Mouse (Mus musculus) 3T3-L1 (cell line): ENCODE results near the gene Kcnh3.
A peak's percentile ranks its signal among the peaks of the same experiment; 100 is the strongest.
"Not testable (repeated sequence)": the region's sequence is repeated elsewhere in the genome, so short reads cannot be mapped to it uniquely, and the experiment has no call there.

Source experiments
- DNase-seq: peaks from one replicate; pipeline ENCODE4 v3.0.0-alpha.2; 2015; ENCODE audit warnings: low read depth, low spot score

Gene Kcnh3

DNA sequence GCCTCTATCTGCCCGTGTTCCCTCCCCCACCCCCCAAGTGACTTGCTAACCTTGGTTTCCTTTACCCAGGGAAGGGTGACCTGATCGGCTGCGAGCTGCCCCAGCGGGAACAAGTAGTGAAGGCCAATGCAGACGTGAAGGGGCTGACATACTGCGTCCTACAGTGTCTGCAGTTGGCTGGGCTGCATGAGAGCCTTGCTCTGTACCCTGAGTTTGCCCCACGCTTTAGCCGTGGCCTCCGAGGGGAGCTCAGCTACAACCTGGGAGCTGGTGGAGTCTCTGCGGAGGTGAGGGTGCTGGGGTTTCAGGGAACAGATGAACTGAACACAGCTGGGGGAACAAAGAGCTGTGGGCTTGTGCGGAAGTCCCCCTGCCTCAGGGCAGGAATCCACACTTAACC lies 13.3 kb downstream of the Kcnh3 start:
- no peak for DNase-seq

DNA sequence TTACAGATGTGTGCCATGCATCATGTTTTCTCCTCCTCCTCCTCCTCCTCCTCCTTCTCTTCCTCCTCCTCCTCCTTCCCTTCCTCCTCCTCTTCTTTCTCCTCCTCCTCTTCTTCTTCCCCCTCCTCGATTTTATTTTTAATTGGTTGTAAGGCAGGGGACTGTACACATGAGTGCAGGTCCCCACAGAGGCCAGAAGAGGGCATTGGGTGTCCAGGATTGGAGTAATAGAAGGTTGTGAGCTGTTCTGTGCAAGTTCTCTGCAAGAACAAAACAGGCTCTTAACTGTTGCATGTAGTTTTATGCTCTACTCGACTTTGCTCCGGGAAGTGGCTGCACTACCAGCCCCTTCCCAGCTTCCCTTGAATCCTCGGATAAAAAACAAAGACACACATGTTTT lies 15.5 kb downstream of the Kcnh3 start:
- DNase-seq: peak; percentile 29

DNA sequence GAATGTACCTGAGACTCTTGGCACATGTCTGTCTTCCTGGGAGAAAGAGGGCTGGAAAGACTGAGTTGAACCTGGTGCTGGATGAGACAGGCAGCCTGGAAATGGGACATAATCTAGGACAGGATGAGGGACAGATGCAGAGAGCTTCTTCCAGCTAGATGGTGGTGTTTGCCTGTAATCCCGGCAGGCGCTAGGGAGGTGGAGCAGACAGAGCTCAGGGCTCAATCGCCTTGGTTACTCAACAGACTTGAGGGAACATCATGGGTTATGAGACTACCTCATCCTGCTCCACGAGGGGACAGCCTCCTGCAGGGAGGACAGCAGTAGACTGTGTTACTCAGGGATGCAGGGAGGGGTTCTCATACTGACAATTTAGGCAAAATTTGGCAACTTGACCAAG lies 16.6 kb downstream of the Kcnh3 start:
- DNase-seq: no peak

DNA sequence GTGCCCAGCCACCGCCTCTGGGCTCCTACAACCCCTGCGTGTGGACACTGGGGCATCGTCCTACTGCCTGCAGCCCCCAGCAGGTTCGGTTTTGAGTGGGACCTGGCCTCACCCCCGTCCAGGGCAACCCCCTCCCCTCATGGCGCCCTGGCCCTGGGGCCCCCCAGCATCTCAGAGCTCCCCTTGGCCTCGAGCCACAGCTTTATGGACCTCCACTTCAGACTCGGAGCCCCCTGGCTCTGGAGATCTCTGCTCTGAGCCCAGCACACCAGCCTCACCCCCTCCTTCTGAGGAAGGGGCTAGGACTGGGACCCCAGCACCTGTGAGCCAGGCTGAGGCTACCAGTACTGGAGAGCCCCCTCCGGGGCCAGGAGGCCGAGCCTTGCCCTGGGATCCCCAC lies 17.4 kb downstream of the Kcnh3 start:
- no peak for DNase-seq

DNA sequence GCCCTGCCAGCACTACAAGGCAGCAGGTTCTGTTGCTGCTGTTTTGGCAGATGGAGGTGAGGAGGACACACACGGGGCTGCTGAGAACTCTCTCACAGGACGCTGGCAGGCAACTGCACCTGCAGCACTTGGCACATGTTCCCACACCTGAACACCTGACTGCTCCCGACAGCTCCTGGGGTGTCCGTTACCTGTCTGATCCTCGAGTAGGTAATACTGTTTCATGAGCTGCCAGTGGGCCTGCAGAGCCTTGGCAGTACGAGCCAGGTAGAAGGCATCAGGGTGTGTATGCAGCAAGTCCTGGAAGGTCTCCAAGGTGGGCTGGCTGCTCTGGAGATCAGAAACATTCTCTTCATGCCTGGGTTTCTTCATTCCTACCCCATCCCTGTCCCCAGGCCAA lies 22.1 kb downstream of the Kcnh3 start:
- not testable (repeated sequence) for DNase-seq

DNA sequence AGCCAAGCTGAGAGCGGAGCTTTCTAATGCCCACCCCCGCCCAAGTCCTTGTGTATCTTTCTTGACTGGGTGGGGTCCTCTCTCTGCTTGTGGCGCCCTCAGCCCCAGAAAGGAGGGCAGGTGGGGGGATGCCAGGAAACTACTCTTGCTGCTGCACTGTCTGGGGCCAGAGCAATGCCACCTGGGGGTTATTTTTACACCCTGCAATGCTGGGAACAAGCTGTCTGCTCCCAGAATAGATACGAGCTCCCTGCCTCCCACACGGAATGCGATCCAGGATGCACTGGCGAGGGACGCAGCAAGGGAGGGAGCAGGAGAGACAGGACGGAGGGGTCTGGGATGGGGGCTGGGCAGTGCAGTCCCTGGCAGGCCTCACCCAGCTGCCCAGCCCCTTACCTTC lies 24.3 kb downstream of the Kcnh3 start:
- no peak for DNase-seq

DNA sequence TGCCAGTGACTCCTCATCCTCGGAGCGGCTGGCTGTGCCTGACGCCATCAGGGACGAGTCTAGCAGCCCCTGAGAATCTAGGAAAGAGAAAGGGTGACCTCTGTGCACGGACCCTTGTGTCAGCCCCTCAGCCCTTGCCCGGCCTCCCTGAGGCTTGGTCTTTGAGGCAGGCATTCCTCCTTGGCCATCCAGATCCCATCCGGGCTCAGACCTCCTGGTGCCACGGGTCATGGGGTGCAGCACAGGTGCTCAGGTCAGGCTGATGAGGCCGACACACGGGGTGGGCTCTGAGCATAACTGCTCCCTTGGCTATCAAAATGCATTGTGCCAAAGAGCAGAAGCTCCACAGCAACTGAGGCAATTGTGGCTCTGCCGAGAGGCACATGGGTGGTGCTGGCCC lies 25.3 kb downstream of the Kcnh3 start:
- DNase-seq: no peak

DNA sequence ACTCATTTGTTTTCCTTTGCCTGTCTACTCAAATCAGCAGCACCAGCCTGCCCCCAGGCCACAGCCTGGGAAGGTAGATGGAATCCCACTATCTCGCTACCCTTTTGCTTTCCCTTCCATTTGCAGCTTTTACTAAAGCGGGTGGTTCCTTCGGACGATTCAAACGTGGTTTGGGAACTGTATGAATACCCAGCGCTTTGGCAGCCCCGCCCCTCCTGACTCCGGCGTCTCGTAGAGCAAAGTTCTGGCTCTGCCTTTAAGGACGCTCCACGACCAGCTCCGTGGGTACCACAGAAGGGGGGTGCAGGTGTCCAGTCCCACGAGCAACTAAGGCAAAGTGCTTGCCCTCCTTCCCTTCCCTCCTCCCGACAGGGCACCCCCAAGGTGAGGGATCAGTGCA lies 26.4 kb downstream of the Kcnh3 start:
- DNase-seq: peak; percentile 35

DNA sequence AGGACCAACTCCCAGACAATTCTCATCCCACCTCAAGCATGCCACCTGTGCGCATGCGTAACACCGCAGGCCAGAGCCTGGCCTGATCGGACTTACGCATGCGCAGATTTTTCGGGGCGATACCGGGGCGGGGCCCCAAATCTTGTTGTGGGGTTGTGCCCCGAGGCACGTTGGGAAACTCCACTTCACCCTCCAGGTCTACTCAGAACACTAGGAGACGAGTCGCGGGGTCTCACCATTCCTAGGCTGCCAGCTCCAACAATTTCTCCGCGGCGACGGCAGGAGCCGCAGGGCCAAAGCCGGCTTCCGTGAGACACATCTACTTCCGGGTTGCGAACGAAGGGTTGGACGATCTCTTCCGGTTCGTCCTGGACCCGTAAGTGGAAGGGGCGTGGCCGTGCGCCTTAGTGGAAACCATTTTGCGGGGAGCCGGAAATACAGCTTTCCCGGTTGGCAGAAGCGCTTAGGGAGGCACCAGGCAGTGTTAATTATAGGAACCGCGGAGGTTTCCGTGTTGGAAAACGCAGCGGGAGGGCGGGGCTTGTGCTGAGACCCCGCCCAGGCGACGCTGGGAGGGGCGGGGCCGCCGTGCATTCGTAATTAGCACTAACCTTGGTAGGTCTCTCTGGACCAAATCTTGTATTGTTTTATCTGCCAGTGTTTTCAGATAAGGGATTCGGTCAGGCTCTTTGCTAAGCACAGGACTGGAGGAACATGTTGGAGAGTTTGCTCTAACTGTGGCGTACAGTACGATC lies 27.1 kb downstream of the Kcnh3 start, which contains the start of gene Mcrs1:
Gene Mcrs1 (minus strand): TSS at position 336 of the 755 bp plus-strand sequence.
- DNase-seq: peak; percentile 100

DNA sequence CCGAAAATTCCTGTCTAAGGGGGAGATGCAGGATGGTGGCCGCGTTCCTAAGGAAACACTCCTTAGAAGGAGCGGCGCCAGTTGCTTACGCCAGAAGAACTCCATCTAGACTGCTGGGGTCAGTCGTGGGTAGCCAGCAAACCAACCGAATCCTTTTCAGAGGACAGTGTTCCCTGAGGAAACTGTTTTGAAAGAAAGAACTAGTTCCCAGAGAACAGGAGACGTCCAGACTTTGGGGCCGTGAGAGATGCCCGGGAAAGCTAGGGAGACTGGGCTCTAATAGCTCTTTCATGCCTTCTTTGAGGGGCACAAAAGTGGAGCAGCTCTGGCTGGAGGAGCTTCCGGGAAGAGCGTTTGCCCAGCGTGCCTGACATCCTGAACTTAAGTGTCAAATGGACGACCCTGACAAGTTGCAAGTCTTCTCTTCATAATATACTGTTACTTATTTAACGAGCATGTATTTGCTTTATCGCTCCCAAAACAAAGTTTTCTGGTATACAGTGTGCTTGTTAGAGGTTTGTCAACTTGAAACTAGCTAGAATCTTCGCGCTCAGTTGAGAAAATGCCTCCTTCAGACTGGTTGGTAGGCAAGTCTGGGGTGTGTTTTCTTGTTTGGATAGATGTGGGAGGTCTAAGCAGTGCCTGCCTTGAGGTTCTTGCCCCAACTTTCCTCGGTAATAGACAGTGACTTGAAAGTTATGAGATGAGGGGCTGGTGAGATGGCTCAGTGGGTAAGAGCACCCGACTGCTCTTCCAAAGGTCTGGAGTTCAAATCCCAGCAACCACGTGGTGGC lies 27.9 kb downstream of the Kcnh3 start:
- peak; percentile 88 for DNase-seq

DNA sequence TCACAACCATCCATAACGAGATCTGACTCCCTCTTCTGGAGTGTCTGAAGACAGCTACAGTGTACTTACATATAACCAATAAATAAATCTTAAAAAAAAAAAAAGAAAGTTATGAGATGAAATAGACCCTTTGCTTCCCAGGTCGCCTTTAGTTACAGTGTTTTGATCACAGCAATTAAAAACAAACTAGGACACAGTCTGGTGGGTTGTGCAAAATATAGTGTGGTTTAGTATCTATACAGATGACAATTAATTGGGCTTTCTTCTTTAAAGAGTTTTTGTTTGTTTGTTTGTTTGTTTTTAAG lies 28.5 kb downstream of the Kcnh3 start:
- not testable (repeated sequence) for DNase-seq

DNA sequence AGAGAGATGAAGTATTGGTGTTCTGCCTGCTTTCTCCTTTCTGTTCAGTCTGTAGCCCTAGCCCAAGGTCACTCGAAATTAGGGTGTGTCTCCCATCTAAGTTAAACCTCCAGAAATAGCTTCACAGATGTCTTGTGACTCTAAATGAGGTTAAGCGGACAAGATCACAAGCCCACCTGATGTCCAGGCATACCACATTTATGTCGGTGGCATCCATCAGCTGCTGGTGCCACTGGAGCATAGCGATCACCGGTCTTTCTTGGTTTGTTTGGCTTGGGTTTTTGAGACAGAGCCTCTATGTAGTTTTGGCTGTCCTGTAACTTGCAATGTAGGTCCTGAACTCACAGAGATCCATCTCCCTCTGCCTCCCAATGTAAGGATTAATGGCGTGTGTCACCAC lies 29.1 kb downstream of the Kcnh3 start:
- DNase-seq: no peak

DNA sequence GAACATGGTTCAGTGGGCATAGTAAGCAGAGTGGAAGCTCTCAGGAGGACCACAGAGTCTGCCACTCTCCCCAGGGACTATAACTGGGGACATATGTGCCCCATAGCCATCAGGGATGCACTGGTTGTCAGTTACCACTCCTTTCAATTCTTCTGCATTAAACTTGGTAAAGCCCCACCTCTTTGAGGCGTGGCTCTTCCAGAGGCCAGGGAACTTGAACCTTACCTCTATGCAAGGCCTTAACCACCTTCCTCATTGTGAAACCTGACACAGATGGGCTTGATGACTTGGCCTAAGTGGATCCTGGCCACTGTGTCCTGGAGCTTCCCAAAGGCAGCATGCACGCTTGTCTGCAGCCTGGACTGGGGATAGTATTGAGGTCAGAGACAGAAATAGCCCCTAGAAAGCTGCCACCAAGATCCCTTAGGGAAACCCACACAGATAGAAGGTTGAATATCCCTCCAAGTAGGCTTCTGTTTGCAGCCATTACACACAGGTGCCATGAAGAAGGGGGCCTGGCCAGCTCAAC lies 29.9 kb downstream of the Kcnh3 start:
- DNase-seq: no peak

DNA sequence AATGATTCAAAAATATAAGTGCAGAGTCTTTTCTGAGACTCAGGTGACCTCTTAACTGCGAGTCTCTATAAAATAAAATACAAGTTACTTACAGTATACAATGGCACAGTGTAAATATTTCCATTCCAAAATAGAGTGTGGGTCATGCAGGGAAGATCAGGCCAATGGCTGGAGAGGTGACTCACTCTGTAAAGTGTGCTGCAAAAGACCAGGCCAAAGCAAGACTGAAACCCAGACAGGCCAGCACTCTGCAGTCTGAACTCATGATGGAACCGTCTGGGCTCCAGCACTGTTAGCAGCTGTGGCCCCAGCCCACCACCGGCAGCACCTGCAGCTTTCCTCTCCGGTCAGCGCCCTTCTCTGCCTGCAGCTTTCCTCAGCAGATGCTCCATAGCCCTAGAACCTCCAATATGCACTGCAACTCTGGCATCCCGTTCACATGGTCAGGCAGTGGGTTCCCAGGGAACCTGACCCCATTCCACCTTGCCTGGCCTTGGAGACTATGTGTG lies 30.6 kb downstream of the Kcnh3 start:
- DNase-seq: peak; percentile 59

DNA sequence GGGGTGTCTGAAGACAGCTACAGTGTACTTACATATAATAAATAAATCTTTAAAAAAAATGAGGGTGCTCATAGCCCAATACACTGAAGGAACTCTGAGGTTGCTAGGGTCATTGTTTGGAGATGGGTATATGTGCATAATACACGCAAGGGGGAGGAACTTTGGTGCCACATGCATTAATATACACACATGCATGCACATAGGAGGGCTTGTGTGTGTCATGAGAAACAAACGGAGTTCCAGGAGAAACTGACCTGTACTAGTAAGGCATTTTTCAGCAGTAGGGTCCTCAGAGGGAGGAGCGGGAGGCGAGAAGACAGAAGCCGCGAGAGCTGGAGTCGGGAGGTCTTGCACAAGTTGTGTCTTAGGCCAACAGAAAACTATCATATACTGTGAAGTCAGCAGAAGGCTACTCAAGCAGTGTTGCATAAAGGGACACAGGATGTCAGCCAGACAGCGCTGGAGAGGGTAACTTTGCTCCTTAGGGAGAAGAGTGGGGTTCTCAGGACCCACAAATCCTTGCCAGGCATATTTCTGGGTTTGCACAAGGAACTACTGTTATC lies 34.6 kb downstream of the Kcnh3 start:
- peak; percentile 72 for DNase-seq

DNA sequence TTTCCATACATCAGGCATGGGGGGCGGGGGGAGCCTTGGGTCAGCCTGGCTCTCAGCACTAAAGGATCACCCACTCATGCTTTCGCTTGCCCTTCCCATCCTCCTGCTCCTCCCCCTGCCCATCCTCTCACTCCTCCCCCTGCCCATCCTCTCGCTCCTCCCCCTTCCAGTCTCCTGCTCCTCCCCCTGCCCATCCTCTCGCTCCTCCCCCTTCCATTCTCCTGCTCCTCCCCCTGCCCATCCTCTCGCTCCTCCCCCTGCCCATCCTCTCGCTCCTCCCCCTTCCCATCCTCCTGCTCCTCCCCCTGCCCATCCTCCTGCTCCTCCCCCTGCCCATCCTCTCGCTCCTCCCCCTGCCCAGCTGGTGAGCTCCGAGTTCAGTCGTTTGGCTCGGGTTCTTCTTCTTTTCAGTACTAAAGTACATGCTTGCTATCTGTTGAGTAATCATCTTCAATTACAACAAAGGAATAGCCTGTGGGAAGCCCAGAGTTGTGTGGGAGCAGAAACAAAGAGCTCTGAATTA lies 35.1 kb downstream of the Kcnh3 start:
- peak; percentile 74 for DNase-seq

DNA sequence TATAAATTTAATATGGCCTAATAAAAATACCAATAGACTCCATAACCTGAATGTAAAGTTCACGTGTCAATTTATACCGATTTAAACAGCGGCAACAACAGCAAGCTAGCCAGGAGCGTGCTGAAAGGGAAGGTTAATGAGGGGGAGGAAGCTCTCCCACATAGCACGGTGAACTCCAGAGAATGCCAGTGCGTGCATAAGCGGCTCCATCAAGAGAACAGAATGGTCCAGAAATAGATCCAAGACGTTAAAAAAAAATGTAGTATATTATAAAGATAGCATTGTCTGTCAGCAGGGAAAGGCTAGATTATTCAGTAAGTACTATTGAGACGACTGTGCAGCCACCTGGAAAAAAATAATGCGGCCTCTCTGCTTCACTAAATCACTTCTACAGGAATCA lies 38.0 kb downstream of the Kcnh3 start:
- DNase-seq: no peak

DNA sequence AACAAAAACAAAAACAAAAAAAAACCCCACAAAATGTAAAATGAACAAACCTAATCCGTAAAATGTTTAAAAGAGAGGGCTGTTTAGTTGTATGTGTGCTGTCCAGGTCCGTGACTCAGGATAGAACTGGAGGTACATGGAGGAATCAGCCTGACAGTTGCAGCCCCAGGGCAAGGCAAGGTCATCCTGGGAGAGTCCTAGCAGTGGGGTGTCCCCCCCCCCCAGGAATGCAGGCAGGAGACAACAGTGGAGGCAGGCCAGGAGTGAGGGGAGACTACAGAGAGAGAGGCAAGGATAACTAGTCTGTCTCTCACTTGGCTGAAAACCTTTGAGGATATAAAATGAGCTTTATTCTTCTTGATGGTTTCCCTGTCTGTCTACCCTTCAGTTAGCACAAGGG lies 39.7 kb downstream of the Kcnh3 start:
- DNase-seq: no peak

DNA sequence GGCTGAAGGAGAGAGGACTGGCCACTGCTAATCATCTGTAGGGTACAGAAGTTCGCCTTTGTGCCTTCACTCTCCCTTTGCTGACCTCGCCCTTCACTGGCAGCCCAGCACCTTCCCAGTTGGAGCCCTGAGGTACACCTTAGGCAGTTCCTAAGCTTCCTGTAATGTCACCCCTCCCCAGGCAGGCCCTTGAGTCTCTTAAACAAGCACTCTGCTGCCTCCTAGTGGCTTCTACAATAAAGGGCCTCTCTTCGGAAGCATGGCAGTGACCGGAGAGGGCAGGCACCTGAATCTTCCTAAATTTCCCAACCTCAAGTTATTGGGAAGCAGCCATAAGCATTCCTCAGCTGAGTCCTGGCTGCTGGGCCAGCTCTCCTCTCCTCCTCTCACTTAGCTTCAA lies 41.0 kb downstream of the Kcnh3 start:
- DNase-seq: peak; percentile 94

DNA sequence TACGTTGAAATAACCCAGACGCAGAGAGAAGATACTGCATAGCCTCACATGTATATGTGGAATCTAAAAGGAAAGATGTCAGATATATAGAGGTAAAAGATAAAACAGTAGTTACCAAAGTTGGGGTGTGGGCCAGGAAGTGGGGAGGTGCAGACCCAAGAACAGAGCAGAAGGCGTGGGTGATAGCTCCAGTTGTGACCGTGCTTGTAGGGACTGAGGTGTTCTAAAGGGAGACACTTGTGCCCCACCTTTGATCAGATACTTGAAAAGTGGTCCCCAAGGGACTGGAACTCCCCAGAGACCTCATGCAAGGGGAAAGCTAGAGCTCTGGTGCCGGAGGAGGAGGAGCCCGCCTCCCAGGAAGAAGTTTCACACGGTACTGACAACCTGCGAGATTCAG lies 51.4 kb downstream of the Kcnh3 start:
- DNase-seq: no peak

DNA sequence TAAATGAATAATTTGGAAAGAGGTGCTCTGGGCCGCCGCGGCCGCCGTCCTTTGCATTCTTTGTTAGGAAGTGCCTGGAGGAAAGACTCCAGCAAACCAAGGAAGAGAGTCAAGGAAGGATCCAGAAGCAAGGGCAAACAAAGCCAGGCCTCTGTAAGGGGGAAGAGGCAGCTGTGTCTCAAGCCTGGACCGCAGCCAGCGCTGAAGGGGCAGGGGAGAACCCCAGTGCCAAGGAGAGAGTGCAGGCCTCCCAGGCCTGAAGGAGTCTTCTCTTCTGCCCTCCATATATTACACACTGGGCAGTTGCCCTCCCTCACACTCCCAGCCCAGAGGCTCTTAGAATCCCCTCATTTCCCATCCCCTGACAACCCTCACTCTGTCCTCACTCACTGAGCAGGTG lies 53.6 kb downstream of the Kcnh3 start:
- DNase-seq: no peak

DNA sequence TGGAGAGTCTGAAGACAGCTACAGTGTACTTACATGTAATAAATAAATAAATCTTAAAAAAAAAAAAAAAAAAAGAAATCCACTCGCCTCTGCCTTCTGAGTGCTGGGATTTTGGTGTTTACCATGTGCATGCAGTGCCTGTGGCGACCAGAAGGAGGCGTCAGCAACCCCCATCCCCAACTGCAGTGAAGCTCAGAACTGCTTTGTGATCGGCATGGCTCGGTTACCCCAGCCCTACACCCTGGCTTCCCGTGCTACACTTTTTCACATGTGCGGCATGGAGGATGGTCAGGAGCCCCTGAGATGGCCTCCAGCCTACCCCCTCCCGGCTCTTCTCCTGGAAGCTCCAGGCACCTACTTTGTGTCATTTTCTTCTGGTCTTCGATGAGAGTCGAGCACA lies 58.8 kb downstream of the Kcnh3 start:
- no peak for DNase-seq
